Comparison of ENCODE assay signal across 8 mouse cellular contexts in the genomic region with DNA sequence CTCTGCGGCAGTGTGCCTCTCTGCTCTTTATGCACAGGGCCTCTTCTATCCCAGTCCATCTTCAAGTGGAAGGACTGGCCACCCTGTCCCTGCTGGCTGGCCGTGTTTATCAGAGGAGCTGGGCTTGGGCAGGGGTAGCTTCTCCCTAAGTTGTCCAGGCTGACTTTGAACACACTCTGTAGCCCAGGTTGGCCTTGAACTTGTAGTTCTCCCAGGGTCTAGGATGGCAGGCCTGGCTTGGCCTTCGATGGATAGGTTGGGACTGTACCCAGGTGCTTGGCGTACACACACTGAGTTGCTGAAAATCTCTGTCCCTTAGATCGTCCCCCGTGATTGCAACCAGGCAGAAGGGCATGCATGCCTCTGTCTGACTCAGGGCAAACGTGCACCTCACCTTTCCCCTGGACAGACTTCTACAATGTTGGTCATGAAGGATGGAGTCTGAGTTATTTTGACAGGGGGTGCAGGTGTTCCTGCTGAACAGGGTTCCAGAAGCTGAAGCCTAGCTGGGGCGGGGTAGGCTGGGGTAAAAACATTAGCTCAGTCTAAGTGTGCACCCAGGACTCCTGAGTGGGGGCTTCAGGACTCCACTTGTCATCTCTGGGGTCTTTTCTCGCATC. TPM values are rescaled to one million over a fixed set of nuclear protein-coding genes. Genes with fewer than 3 reads are reported as not detected.
A peak's percentile ranks its signal among the peaks of the same experiment; 100 is the strongest.
DNase-seq lines count a peak whose midpoint lies in the region; ATAC-seq and TF ChIP-seq lines count a peak whose summit lies in the region.

No protein-coding gene starts in this region.

- no peak for TF ChIP-seq CTCF in testis, adult 2 months (IDR thresholded peaks at IDR 0.05; ENCODE audit: control insufficient read depth, insufficient read depth, insufficient replicate concordance, low read depth, low read length)
- TF ChIP-seq CTCF in stomach, postnatal 0 days (IDR thresholded peaks at IDR 0.05; ENCODE audit: low read depth) = no peak

- no peak for TF ChIP-seq EP300 in stomach, postnatal 0 days (optimal IDR thresholded peaks at IDR 0.05)

- peak overlapping the region; percentile 50; the same call in 1 of the 2 replicates for H3K4me2 ChIP-seq in kidney, embryonic 15.5 days
- H3K4me2 ChIP-seq in intestine, embryonic 14.5 days (ENCODE audit: low read length) = peak overlapping the region; percentile 42
- peak overlapping the region; percentile 43 for H3K4me2 ChIP-seq in stomach, postnatal 0 days (replicated peaks; ENCODE audit: low read depth)

- H3K36me3 ChIP-seq in kidney, embryonic 15.5 days = peaks cover 18% of the 10 kb centered on the region
- H3K36me3 ChIP-seq in testis, adult 2 months (ENCODE audit: control insufficient read depth, insufficient read depth, low read length) = no peaks in the 10 kb centered on the region
- peaks cover 12% of the 10 kb centered on the region for H3K36me3 ChIP-seq in intestine, embryonic 14.5 days (ENCODE audit: control insufficient read depth, insufficient read depth, low read length)
- H3K36me3 ChIP-seq in stomach, postnatal 0 days (ENCODE audit: control insufficient read depth, insufficient read depth, low read length) = peaks cover 21% of the 10 kb centered on the region

- no peak for DNase-seq in kidney, postnatal 36 days
- no peak for DNase-seq in testis, postnatal 14 days (ENCODE audit: low spot score)
- DNase-seq in intestine, embryonic 14.5 days (ENCODE audit: low spot score) = no peak
- peak; percentile 34 for DNase-seq in stomach, postnatal 0 days (ENCODE audit: low spot score)
- no peak for DNase-seq in c-Kit-positive CD71-positive TER-119-positive erythroid progenitor cells, embryonic 14.5 days (ENCODE audit: low spot score)
- no peak for DNase-seq in cerebellum, postnatal 25 days

- no peaks in the 10 kb centered on the region for H3K27me3 ChIP-seq in kidney, embryonic 15.5 days
- H3K27me3 ChIP-seq in testis, adult 2 months (ENCODE audit: control insufficient read depth, insufficient read depth, low read length) = no peaks in the 10 kb centered on the region
- no peaks in the 10 kb centered on the region for H3K27me3 ChIP-seq in intestine, embryonic 14.5 days (replicated peaks; ENCODE audit: control insufficient read depth, insufficient read depth, low read length)
- no peaks in the 10 kb centered on the region for H3K27me3 ChIP-seq in stomach, postnatal 0 days (ENCODE audit: control insufficient read depth, insufficient read depth, low read length)

- no peak for TF ChIP-seq POLR2A in testis, adult 2 months (IDR thresholded peaks at IDR 0.05; ENCODE audit: control insufficient read depth, low read depth, low read length)

- no peak overlapping the region for H3K27ac ChIP-seq in kidney, embryonic 15.5 days
- peak overlapping the region; percentile 39 for H3K27ac ChIP-seq in testis, adult 2 months (ENCODE audit: control insufficient read depth, insufficient read depth, low read depth, low read length)
- peak overlapping the region; percentile 84; the same call in 1 of the 2 replicates for H3K27ac ChIP-seq in intestine, embryonic 14.5 days (ENCODE audit: low read depth)
- peak overlapping the region; percentile 79 for H3K27ac ChIP-seq in stomach, postnatal 0 days (replicated peaks)

- H3K4me1 ChIP-seq in kidney, embryonic 15.5 days = peaks cover 67% of the 10 kb centered on the region
- H3K4me1 ChIP-seq in testis, adult 2 months (ENCODE audit: control insufficient read depth, insufficient read depth, low read length) = peaks cover 12% of the 10 kb centered on the region
- H3K4me1 ChIP-seq in intestine, embryonic 14.5 days (replicated peaks; ENCODE audit: control insufficient read depth, insufficient read depth, low read length) = peaks cover 56% of the 10 kb centered on the region
- peaks cover 30% of the 10 kb centered on the region for H3K4me1 ChIP-seq in stomach, postnatal 0 days (replicated peaks; ENCODE audit: control insufficient read depth, insufficient read depth)

- H3K4me3 ChIP-seq in kidney, embryonic 15.5 days (replicated peaks) = no peak overlapping the region
- H3K4me3 ChIP-seq in testis, adult 2 months (ENCODE audit: control insufficient read depth, low read depth, low read length) = no peak overlapping the region
- H3K4me3 ChIP-seq in intestine, embryonic 14.5 days (ENCODE audit: low read depth, low read length) = no peak overlapping the region
- no peak overlapping the region for H3K4me3 ChIP-seq in stomach, postnatal 0 days (ENCODE audit: low read depth, low read length)

- no peaks in the 10 kb centered on the region for H3K9me3 ChIP-seq in kidney, embryonic 15.5 days (replicated peaks)
- H3K9me3 ChIP-seq in intestine, embryonic 14.5 days (ENCODE audit: control insufficient read depth, low read length) = no peaks in the 10 kb centered on the region
- no peaks in the 10 kb centered on the region for H3K9me3 ChIP-seq in stomach, postnatal 0 days (ENCODE audit: control insufficient read depth, low read length)

- WGBS in kidney, embryonic 15.5 days = 75% methylated on average over 9 of the region's 9 CpGs
- 75% methylated on average over 9 of the region's 9 CpGs for WGBS in intestine, embryonic 14.5 days
- WGBS in stomach, postnatal 0 days = 61% methylated on average over 9 of the region's 9 CpGs

- no peak overlapping the region for H3K9ac ChIP-seq in kidney, embryonic 15.5 days
- peak overlapping the region; percentile 30; the same call in 1 of the 2 replicates for H3K9ac ChIP-seq in intestine, embryonic 14.5 days (ENCODE audit: low read length)
- 0 out of 2 replicates have a peak overlapping the region, but pooled peaks have one; percentile 23 for H3K9ac ChIP-seq in stomach, postnatal 0 days (ENCODE audit: low read length)

- no peak for ATAC-seq in kidney, embryonic 15.5 days (replicated peaks; ENCODE audit: low FRiP score)
- ATAC-seq in intestine, embryonic 14.5 days (replicated peaks; ENCODE audit: low FRiP score, low TSS enrichment, low read depth) = no peak
- ATAC-seq in stomach, postnatal 0 days (ENCODE audit: low FRiP score, low TSS enrichment) = no peak

RNA-seq across cellular contexts. Expression of gene Mafk, which starts 4.8 kb away (rescaled TPM):
- 10.6 and 11.1 TPM in 2 replicates for polyA plus RNA-seq in kidney, embryonic 15.5 days (2015; fragmentation: Nextera tagmentation; extraction: Ambion mirVana)
- polyA plus RNA-seq in testis, adult 2 months (2012; rRNA removed) = 10.8 and 14.5 TPM in 2 replicates
- 9.4 and 11.2 TPM in 2 replicates for polyA plus RNA-seq in intestine, embryonic 14.5 days (2014; fragmentation: Nextera tagmentation; extraction: Ambion mirVana)
- 19.4 TPM in 2 replicates for polyA plus RNA-seq in stomach, postnatal 0 days (2015; fragmentation: Nextera tagmentation; extraction: Ambion mirVana)

RNA-seq across cellular contexts. Expression of gene Ints1, which starts 20.6 kb away (rescaled TPM):
- polyA plus RNA-seq in kidney, embryonic 15.5 days (2015; fragmentation: Nextera tagmentation; extraction: Ambion mirVana) = 26.1 and 27.7 TPM in 2 replicates
- polyA plus RNA-seq in testis, adult 2 months (2012; rRNA removed) = 33.9 and 36.4 TPM in 2 replicates
- 36.5 and 42.5 TPM in 2 replicates for polyA plus RNA-seq in intestine, embryonic 14.5 days (2014; fragmentation: Nextera tagmentation; extraction: Ambion mirVana)
- 7.9 and 8.0 TPM in 2 replicates for polyA plus RNA-seq in stomach, postnatal 0 days (2015; fragmentation: Nextera tagmentation; extraction: Ambion mirVana)

RNA-seq across cellular contexts. Expression of gene Tmem184a, which starts 23.6 kb away (rescaled TPM):
- polyA plus RNA-seq in kidney, embryonic 15.5 days (2015; fragmentation: Nextera tagmentation; extraction: Ambion mirVana) = 5.8 and 7.2 TPM in 2 replicates
- 138 and 204 TPM in 2 replicates for polyA plus RNA-seq in testis, adult 2 months (2012; rRNA removed)
- 12.5 and 15.1 TPM in 2 replicates for polyA plus RNA-seq in intestine, embryonic 14.5 days (2014; fragmentation: Nextera tagmentation; extraction: Ambion mirVana)
- polyA plus RNA-seq in stomach, postnatal 0 days (2015; fragmentation: Nextera tagmentation; extraction: Ambion mirVana) = 72.0 and 84.3 TPM in 2 replicates

RNA-seq across cellular contexts. Expression of gene Gm26938, which starts 30.1 kb away (rescaled TPM):
- polyA plus RNA-seq in kidney, embryonic 15.5 days (2015; fragmentation: Nextera tagmentation; extraction: Ambion mirVana) = not detected in 2 replicates
- not detected in 2 replicates for polyA plus RNA-seq in testis, adult 2 months (2012; rRNA removed)
- polyA plus RNA-seq in intestine, embryonic 14.5 days (2014; fragmentation: Nextera tagmentation; extraction: Ambion mirVana) = not detected in 2 replicates
- polyA plus RNA-seq in stomach, postnatal 0 days (2015; fragmentation: Nextera tagmentation; extraction: Ambion mirVana) = not detected in 2 replicates

RNA-seq across cellular contexts. Expression of gene Psmg3, which starts 30.6 kb away (rescaled TPM):
- 74.0 and 77.8 TPM in 2 replicates for polyA plus RNA-seq in kidney, embryonic 15.5 days (2015; fragmentation: Nextera tagmentation; extraction: Ambion mirVana)
- 9.9 and 11.0 TPM in 2 replicates for polyA plus RNA-seq in testis, adult 2 months (2012; rRNA removed)
- polyA plus RNA-seq in intestine, embryonic 14.5 days (2014; fragmentation: Nextera tagmentation; extraction: Ambion mirVana) = 82.9 and 96.6 TPM in 2 replicates
- 50.6 and 51.0 TPM in 2 replicates for polyA plus RNA-seq in stomach, postnatal 0 days (2015; fragmentation: Nextera tagmentation; extraction: Ambion mirVana)
